Mouse (Mus musculus) stomach, postnatal 0 days (tissue): Measurements from ENCODE around the gene Icos.

Experiments
- CTCF ChIP-seq: IDR thresholded peaks from 2 replicates; pipeline ENCODE4 v1.5.1; 2016; ENCODE audit warnings: antibody characterized with exemption, low read depth, mild to moderate bottlenecking, moderate library complexity
- EP300 ChIP-seq: optimal IDR thresholded peaks from 2 replicates; pipeline ENCODE3; 2016; ENCODE audit warnings: antibody characterized with exemption

- TF ChIP-seq CTCF = no peak
- TF ChIP-seq EP300 = no peak
Observed at GRCm38 (mm10) chr1:60942921-60943320, 34.8 kb upstream of the Icos start.
